Mouse (Mus musculus) erythroblast, embryonic 14.5 days (primary cell): Measurements from ENCODE around the gene Prr7.

Source experiments
- GATA1 ChIP-seq: IDR thresholded peaks from 2 replicates; pipeline ENCODE4 v1.6.1; 2012; ENCODE audit warnings: low read length, inconsistent platforms, mixed read lengths
- TAL1 ChIP-seq: IDR thresholded peaks from 3 replicates; pipeline ENCODE4 v1.6.1; 2012; ENCODE audit warnings: low read length, inconsistent platforms, mixed read lengths

- TF ChIP-seq GATA1: no peak
- no peak for TF ChIP-seq TAL1
These were observed 14.9 kb downstream of the Prr7 start for GRCm38 (mm10) chr13:55479008-55479407.
